Mouse (Mus musculus): Measurements from ENCODE around the gene Cux2.

Gene Cux2

DNA sequence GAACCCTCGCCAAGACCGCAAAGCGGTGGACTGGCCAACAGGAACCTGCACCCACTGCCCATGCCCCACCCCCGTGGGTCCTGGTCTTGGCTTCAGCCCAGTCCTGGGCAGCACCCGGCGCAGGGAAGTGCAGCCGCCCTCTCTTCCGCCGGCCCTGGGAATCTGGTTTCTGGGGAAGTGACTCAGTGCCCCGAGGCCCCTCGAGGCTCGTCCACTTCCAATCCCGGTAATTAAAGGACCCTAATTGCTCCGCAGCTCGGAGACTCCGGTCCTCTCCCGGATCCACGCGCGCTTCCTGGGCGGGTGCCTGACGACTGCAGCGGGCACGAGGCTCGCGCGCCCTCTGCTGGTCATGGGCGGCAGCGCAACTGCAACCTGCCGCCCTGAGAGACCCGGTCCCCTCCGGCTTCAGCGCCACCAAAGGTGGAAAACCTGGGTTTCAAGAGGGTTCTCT, 207.2 kb downstream of the Cux2 start:
- in situ Hi-C loops (cut with MboI; ENCODE audit: low sequenced_read_pairs), result no loop called here

- in situ Hi-C loops (cut with MboI; ENCODE audit: low sequenced_read_pairs), result no loop called here
These were observed 207.9 kb downstream of the Cux2 start for GRCm38 (mm10) chr5:121841973-121842372.

GRCm38 (mm10) chr5:121841516-121841915, 208.4 kb downstream of the Cux2 start:
- in situ Hi-C loops (cut with MboI; ENCODE audit: low sequenced_read_pairs), result no loop called here

GRCm38 (mm10) chr5:121839128-121839473, 210.8 kb downstream of the Cux2 start:
- in situ Hi-C loops (cut with MboI; ENCODE audit: low sequenced_read_pairs), result no loop called here

DNA sequence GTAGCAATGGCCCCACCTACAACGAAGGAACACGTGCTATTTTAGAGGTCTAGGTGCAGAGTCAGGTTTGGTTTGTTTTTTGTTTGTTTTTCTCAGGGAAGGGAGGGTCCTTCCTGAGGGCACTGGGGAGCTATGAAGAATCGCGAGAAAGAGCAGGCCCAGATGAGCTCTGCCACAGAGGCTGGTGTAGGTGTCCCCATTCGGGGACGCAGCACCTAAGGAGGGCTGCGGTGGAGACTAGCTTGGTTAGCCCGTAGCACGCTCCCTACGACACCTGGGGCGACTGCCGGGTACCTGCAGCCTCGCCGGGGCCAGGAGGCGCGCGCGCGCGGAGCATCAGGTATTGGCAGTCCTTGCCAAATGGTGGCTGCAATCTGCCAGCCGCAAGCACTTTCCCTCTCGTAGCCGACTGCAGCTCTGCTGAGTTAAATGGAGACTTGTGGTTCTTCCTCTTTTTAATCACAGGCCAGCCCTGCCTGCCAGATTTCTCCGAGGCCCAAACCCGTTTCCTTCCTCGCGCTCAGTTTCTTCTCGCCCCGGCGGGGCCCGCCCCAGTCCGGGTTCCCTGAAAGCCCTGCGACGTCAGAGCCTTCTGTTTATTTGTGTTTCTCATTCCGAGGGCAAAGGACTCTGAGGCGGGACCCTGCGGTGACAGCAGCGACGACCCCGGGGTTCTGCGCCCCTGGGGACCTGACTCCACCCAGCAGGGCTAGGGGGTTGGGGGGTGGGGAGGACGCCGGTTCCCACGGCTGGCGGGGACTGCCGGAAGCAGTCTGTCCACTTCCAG, 211.4 kb downstream of the Cux2 start:
- in situ Hi-C loops (cut with MboI; ENCODE audit: low sequenced_read_pairs), result no loop called here

DNA sequence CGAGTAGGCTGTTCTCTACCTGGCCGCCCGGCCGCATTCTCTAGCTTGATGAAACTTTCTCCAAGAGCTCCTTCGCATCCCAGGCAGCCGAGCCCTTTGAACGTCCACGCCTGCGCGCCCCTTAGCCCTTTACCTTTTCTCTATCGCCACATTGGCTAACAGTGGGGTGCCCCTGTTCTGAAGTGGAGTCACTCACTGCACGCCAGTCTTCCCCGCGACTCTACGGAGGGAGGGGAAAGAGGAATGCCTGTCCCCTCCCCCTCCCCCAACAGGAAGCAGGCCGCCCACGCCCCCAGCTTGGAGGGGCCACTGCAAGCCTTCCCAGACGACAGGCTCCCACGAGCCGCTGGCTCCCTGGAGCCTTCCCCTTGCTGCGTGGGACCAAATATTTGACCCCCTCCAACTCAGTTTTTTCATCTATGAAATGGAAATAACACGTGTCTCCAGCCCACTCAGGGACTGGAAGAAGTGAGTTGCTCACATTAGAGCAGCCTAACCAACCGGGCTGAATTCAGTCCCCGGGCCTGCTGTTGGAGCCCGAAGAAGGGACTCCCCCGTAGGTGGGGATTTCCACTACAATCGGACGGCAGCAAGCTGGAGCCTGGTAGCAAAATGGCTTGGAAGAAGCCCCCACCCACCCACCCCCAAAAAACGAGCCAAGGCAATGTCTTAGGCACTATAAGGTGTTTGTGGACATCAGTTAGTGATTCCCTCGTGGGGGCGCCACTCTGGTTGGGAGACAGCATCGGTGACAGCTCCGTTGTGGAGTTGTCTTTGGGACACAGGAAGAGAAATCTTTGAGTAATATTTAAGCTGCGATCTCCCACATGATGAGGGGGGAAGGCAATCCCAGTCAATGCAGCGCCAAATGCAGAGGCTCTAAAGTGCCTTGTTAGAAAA, 212.2 kb downstream of the Cux2 start, which contains the start of gene Sh2b3:
TSS of gene Sh2b3 (minus strand) at position 206 of the 900 bp plus-strand sequence.
- in situ Hi-C loops (cut with MboI; ENCODE audit: low sequenced_read_pairs), result no loop called here

- in situ Hi-C loops (cut with MboI; ENCODE audit: low sequenced_read_pairs), result no loop called here
These were observed 213.0 kb downstream of the Cux2 start for GRCm38 (mm10) chr5:121836692-121837415.

DNA sequence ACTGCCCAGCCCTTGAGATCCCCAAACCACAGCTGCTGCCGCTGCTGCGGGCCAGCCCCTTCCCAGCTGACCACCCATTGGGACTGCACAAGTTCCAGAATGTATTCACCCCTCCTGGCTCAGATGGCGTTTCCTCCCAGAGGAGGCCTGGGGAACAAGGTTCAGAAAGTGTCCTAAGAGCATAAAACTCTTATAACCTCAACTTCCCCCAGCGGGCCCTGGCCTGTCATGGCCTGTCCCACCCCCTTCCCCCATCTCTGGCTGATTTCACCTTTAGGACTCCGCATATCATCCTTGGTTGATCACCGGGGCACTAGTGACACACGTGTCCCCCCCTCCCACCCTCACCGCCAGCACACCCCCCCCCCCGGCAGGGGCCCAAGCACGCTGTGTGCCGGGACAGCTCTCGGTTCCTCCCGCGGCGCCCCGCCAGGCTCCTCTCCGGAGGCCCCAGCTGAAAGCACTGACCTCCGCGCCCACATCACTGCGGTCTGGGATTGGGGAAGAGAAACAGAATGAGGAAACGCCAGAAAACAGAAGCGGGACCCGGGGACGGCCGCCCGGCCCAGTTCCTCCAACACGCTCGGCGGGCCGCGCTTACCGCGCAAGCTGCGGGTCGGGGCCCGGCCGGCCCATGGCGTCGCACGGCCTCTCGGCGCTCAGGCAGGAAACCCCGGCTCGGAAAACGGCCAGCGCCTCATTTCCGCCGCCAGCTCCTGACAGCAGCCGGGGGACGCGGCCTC, 213.8 kb downstream of the Cux2 start:
- in situ Hi-C loops (cut with MboI; ENCODE audit: low sequenced_read_pairs), result no loop called here

- in situ Hi-C loops (cut with MboI; ENCODE audit: low sequenced_read_pairs), result no loop called here
These were observed 214.7 kb downstream of the Cux2 start for GRCm38 (mm10) chr5:121834991-121835747.

- in situ Hi-C loops (cut with MboI; ENCODE audit: low sequenced_read_pairs), result no loop called here
These were observed 215.7 kb downstream of the Cux2 start for GRCm38 (mm10) chr5:121834241-121834606.

GRCm38 (mm10) chr5:121833572-121834240, 216.2 kb downstream of the Cux2 start:
- in situ Hi-C loops (cut with MboI; ENCODE audit: low sequenced_read_pairs), result no loop called here

DNA sequence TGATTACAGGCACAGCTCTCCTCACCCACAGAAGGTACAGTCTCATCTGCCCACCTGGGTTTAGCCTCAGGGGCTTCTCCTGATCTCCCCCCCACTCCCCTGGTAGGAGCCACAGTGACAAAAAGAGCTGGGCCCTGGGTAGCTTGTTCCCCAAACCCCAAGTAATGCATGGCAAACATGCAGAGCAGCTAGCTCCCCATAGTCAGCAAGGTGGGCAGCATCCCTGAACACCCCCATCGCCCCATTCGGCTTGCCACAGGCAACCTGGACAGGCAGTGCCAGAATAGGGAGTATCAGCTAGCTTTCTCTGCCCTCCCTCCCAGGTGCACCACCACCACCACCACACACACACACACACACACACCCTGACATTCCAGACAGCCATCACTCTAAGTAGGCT, 216.7 kb downstream of the Cux2 start:
- in situ Hi-C loops (cut with MboI; ENCODE audit: low sequenced_read_pairs), result no loop called here

GRCm38 (mm10) chr5:121832376-121833155, 217.3 kb downstream of the Cux2 start:
- in situ Hi-C loops (cut with MboI; ENCODE audit: low sequenced_read_pairs), result no loop called here

DNA sequence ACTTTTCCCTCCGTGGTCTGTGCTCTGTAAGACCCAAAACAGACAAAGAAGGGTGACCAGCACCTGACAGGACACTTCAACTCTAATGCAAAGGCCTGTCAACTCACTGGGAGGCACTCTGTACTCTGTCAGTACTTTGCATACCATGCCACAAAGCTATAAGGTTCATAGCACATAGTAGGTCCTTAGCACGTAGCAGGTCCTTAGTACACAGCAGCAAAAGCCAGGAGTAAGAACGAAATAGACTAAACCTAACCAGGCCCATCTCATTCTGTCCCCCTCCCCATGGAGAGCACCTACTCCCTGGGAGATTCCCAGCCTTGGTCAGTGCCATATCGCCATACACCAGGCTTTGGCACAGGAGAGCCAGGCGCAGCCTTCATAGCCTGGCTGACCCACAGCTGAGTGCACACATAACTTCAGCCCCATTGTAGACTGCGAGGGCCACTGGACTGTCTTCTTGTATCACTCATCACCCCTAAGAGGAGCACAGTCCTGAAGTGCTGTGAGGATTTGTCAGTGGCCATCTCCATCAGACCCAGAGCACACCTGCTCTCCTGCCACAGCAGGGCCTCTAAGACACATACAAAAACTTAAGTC, 218.8 kb downstream of the Cux2 start:
- in situ Hi-C loops (cut with MboI; ENCODE audit: low sequenced_read_pairs), result no loop called here

DNA sequence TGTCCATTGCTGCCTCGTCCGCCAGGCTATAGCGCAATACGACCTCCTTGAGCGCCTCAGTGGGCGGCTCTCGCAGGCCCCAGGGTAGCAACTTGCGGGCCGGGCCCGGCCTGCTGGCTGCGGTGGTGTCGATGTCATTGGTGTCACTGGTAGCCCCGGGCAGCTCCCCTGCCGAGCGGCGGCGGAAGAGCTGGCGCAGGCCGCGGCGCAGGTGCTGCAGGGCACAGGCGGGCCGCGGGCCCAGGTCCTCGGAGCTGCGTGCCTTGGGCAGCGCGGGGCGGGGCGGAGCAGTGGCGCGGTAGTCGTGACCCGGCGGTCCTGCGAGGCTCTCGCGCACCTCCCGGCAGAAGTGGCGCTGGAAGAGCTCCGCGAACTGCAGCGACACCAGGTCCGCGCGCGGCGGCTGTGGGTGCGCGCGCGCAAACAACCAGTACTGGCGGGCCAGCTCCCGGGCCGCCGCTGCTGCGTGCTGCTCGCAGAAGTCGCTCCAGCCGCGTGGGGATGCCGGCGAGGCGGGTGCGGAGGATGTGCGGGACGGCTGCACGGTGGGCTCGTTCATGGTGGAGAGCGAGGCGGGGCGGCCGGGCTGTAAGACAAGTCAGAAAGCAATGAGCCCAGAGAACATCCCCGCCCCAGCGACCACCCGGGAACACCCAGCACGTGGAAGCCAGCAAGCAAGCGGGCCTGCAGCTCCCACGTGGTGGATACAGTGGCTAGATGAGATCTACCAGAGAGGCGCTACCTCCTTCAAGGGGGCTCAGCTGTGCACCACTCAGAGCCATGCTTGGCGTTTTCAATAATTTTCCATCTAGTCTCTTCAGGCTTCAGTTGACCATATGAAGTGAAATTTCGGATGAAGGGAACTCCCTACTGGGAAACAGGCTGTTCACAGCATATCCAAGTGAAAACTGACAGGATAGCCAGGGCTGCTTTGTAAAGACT, 221.1 kb downstream of the Cux2 start:
- in situ Hi-C loops (cut with MboI; ENCODE audit: low sequenced_read_pairs), result no loop called here

- in situ Hi-C loops (cut with MboI; ENCODE audit: low sequenced_read_pairs), result no loop called here
These were observed 222.0 kb downstream of the Cux2 start for GRCm38 (mm10) chr5:121827876-121828275.

- in situ Hi-C loops (cut with MboI; ENCODE audit: low sequenced_read_pairs), result no loop called here
These were observed 224.3 kb downstream of the Cux2 start for GRCm38 (mm10) chr5:121825606-121826005.

All from CH12F3 (cell line).